ENCODE assay signal across 29 mouse cellular contexts in genomic region chr10:61974581-61974980, GRCm38 (mm10). TPM values are rescaled to one million over a fixed set of nuclear protein-coding genes. Genes with fewer than 3 reads are reported as not detected.
A peak's percentile ranks its signal among the peaks of the same experiment; 100 is the strongest.
DNase-seq lines count a peak whose midpoint lies in the region; ATAC-seq and TF ChIP-seq lines count a peak whose summit lies in the region.
"Had no signal": no experiment of that assay in that cellular context is flagged by ENCODE, and none has a peak within 500 bp of the region (broad histone marks: within the 10 kb centered on the region; RNA-seq: fewer than 3 reads in every experiment).

No protein-coding gene starts in this region.

- DNase-seq in lung, embryonic 14.5 days: peak; percentile 85
- no peak for DNase-seq in lung, postnatal 14 days
- DNase-seq in lung, adult 18-20 months: no peak
- DNase-seq in lung, postnatal 10 days: peak; percentile 48
- DNase-seq in lung, postnatal 4 days: peak; percentile 30 to 69
- DNase-seq: adrenal gland, adult 8-10 months; adrenal gland, postnatal 14 days; B cell, adult 2 months; cerebellum, adult 11 months; cerebellum, adult 18-20 months; cerebellum, adult 8-10 months; cerebellum, adult 9-11 months; cerebellum, postnatal 14 days; cerebellum, postnatal 36 days; embryo, embryonic 11 days had no signal

- H3K4me2 ChIP-seq in lung, embryonic 14.5 days: peak overlapping the region; percentile 25; the same call in 1 of the 2 replicates
- H3K4me2 ChIP-seq in lung, embryonic 16.5 days (ENCODE audit: low read depth, low read length): peak overlapping the region; percentile 16
- H3K4me2 ChIP-seq: embryonic facial prominence, embryonic 13.5 days; embryonic facial prominence, embryonic 15.5 days; forebrain, embryonic 12.5 days had no signal

- 42% methylated on average over 2 of the region's 2 CpGs for WGBS in lung, embryonic 14.5 days
- 41% methylated on average over 2 of the region's 2 CpGs for WGBS in lung, embryonic 16.5 days

- peak; percentile 8; the same call in 1 of the 2 replicates for ATAC-seq in lung, embryonic 14.5 days (ENCODE audit: insufficient read depth)
- peak; percentile 41 for ATAC-seq in lung, embryonic 16.5 days (ENCODE audit: low read depth)
- no peak for ATAC-seq in monocyte, adult 5-6 weeks (replicated peaks; ENCODE audit: insufficient number of reproducible peaks, low FRiP score, low TSS enrichment, poor library complexity, severe bottlenecking)
- ATAC-seq: activated CD4-positive, CD25-positive, alpha-beta regulatory T cell, adult 4 months; CD4-positive, CD25-positive, alpha-beta regulatory T cell, adult 4 months; forebrain, embryonic 14.5 days; Patski had no signal

- peaks cover 15% of the 10 kb centered on the region; the same call in 1 of the 2 replicates for H3K4me1 ChIP-seq in lung, embryonic 14.5 days (ENCODE audit: insufficient read depth)
- H3K4me1 ChIP-seq in lung, embryonic 16.5 days (replicated peaks; ENCODE audit: control insufficient read depth, insufficient read depth, low read length): peaks cover 18% of the 10 kb centered on the region

- no peak overlapping the region for H3K4me3 ChIP-seq in lung, embryonic 14.5 days (ENCODE audit: low read depth, low read length)
- no peak overlapping the region for H3K4me3 ChIP-seq in lung, embryonic 16.5 days (ENCODE audit: low read length)
- H3K4me3 ChIP-seq: embryonic facial prominence, embryonic 13.5 days; embryonic facial prominence, embryonic 15.5 days; erythroblast, embryonic 14.5 days; forebrain, embryonic 10.5 days; forebrain, embryonic 12.5 days had no signal

- TF ChIP-seq CTCF in lung, embryonic 14.5 days (IDR thresholded peaks at IDR 0.05; ENCODE audit: low read depth): no peak

- H3K27me3 ChIP-seq in lung, embryonic 14.5 days (ENCODE audit: insufficient read depth, low read length): peaks cover 21% of the 10 kb centered on the region
- peaks cover 25% of the 10 kb centered on the region for H3K27me3 ChIP-seq in lung, embryonic 16.5 days (ENCODE audit: control insufficient read depth, insufficient read depth, low read depth, low read length)

- H3K36me3 ChIP-seq in lung, embryonic 14.5 days (ENCODE audit: insufficient read depth): no peaks in the 10 kb centered on the region
- H3K36me3 ChIP-seq in lung, embryonic 16.5 days (ENCODE audit: control insufficient read depth, insufficient read depth, low read length): no peaks in the 10 kb centered on the region
- H3K36me3 ChIP-seq: embryonic facial prominence, embryonic 13.5 days; embryonic facial prominence, embryonic 15.5 days; forebrain, embryonic 10.5 days; forebrain, embryonic 12.5 days; G1E had no signal

- 0 out of 2 replicates have a peak overlapping the region, but pooled peaks have one; percentile 20 for H3K27ac ChIP-seq in lung, embryonic 14.5 days (ENCODE audit: low read depth)
- H3K27ac ChIP-seq in lung, embryonic 16.5 days (ENCODE audit: low read length): peak overlapping the region; percentile 76
- H3K27ac ChIP-seq: embryonic facial prominence, embryonic 13.5 days; embryonic facial prominence, embryonic 15.5 days; forebrain, embryonic 10.5 days; forebrain, embryonic 12.5 days had no signal

- H3K9ac ChIP-seq in lung, embryonic 14.5 days: no peak overlapping the region
- no peak overlapping the region; the same call in 1 of the 2 replicates for H3K9ac ChIP-seq in lung, embryonic 16.5 days (ENCODE audit: low read length)
- H3K9ac ChIP-seq: embryonic facial prominence, embryonic 13.5 days; embryonic facial prominence, embryonic 15.5 days; forebrain, embryonic 12.5 days had no signal

- H3K9me3 ChIP-seq in lung, embryonic 14.5 days (ENCODE audit: low read depth, low read length): no peaks in the 10 kb centered on the region
- no peaks in the 10 kb centered on the region for H3K9me3 ChIP-seq in lung, embryonic 16.5 days (ENCODE audit: control insufficient read depth, low read length)
- H3K9me3 ChIP-seq: embryonic facial prominence, embryonic 13.5 days; embryonic facial prominence, embryonic 15.5 days; forebrain, embryonic 12.5 days; G1E had no signal

RNA-seq across cellular contexts. Expression of gene Col13a1, which starts 4.3 kb away (rescaled TPM):
- 25.7 and 26.8 TPM in 2 replicates for polyA plus RNA-seq in lung, embryonic 14.5 days (2014; fragmentation: Nextera tagmentation; extraction: Ambion mirVana)
- polyA plus RNA-seq in lung, embryonic 16.5 days (2015; fragmentation: Nextera tagmentation; extraction: Ambion mirVana): 25.7 and 26.5 TPM in 2 replicates
- total RNA-seq in monocyte, adult 5-6 weeks (2017): not detected in 3 replicates
- total RNA-seq: CH12.LX; common myeloid progenitor, adult 5-6 weeks had no signal
- polyA plus RNA-seq: activated CD4-positive, CD25-positive, alpha-beta regulatory T cell, adult 4 months; CD4-positive, CD25-positive, alpha-beta regulatory T cell, adult 4 months; G1E; Patski had no signal

Comparison
In these comparisons a context has a peak if more than half of its experiments do, and no peak if none do; other contexts are left out.
1. DNase-seq: peak in lung, embryonic 14.5 days (single experiment), lung, postnatal 10 days (single experiment) and lung, postnatal 4 days (2 of 2); none in lung, postnatal 14 days (single experiment) and lung, adult 18-20 months (0 of 2).